Mouse (Mus musculus) megakaryocyte, embryonic 14.5 days (primary cell): ENCODE results near the gene Gmps.

Experiments
- FLI1 ChIP-seq: IDR thresholded peaks from 2 replicates; pipeline ENCODE4 v1.6.1; 2012; ENCODE audit warnings: low read length, inconsistent platforms, mixed read lengths
- GATA1 ChIP-seq: IDR thresholded peaks from 3 replicates; pipeline ENCODE4 v1.6.1; 2012; ENCODE audit warnings: mixed read lengths, low read length, inconsistent platforms, borderline replicate concordance

- TF ChIP-seq GATA1 (no peak), FLI1 (no peak)
Observed at GRCm38 (mm10) chr3:63977895-63978294, 2.0 kb downstream of the Gmps start.
